Mouse (Mus musculus) cortical plate, adult 2 months (tissue): ENCODE measurements at regions not wholly inside any gene's neighbourhood (a gene's known extent, or its start where the extent isn't known, plus 50 kb on each side); places are given as distances from the start of the nearest gene placed in this dataset.

Experiments used
- CTCF ChIP-seq: fragments of 200-500 bp; IDR thresholded peaks from 2 replicates; pipeline ENCODE4 v1.5.1; 2011; ENCODE audit warnings: mild to moderate bottlenecking, control low read depth, low read length; ENCODE audit not compliant: insufficient read depth; ENCODE audit errors: extremely low read depth
- POLR2A ChIP-seq: fragments of 200-500 bp; IDR thresholded peaks from 2 replicates; pipeline ENCODE4 v1.6.1; 2011; ENCODE audit warnings: mild to moderate bottlenecking, low read length, control low read depth; ENCODE audit not compliant: insufficient read depth; ENCODE audit errors: extremely low read depth

- TF ChIP-seq CTCF (no peak), POLR2A (no peak)
Observed at GRCm38 (mm10) chr1:191465170-191465569, 62.1 kb upstream of the Ppp2r5a start.
